In genomic region chr1:188660882-188661281, GRCm38 (mm10) we compare ENCODE assay signal across 8 mouse cellular contexts.
DNase-seq lines count a peak whose midpoint lies in the region; ATAC-seq and TF ChIP-seq lines count a peak whose summit lies in the region.

No protein-coding gene starts in this region.

- H3K36me3 ChIP-seq in kidney, embryonic 15.5 days = no peaks in the 10 kb centered on the region
- H3K36me3 ChIP-seq in forebrain, embryonic 10.5 days (replicated peaks) = no peaks in the 10 kb centered on the region
- H3K36me3 ChIP-seq in hindbrain, embryonic 10.5 days = no peaks in the 10 kb centered on the region
- H3K36me3 ChIP-seq in midbrain, embryonic 10.5 days = no peaks in the 10 kb centered on the region
- H3K36me3 ChIP-seq in thymus, adult 2 months (ENCODE audit: control insufficient read depth, insufficient read depth, low read length) = no peaks in the 10 kb centered on the region

- peak overlapping the region; percentile 38 for H3K4me3 ChIP-seq in kidney, embryonic 15.5 days (replicated peaks)
- H3K4me3 ChIP-seq in forebrain, embryonic 10.5 days = peak overlapping the region; percentile 41
- H3K4me3 ChIP-seq in hindbrain, embryonic 10.5 days = peak overlapping the region; percentile 46
- peak overlapping the region; percentile 46 for H3K4me3 ChIP-seq in midbrain, embryonic 10.5 days
- no peak overlapping the region for H3K4me3 ChIP-seq in thymus, adult 2 months (ENCODE audit: control insufficient read depth, insufficient read depth, low read length)

- WGBS in kidney, embryonic 15.5 days = under 1% methylated on average over 8 of the region's 8 CpGs
- 0% methylated on average over 8 of the region's 8 CpGs for WGBS in forebrain, embryonic 10.5 days
- WGBS in hindbrain, embryonic 10.5 days = under 1% methylated on average over 8 of the region's 8 CpGs
- WGBS in midbrain, embryonic 10.5 days = under 1% methylated on average over 8 of the region's 8 CpGs
- 11% methylated on average over 8 of the region's 8 CpGs for WGBS in thymus, adult 2 months

- peak overlapping the region; percentile 56 for H3K4me2 ChIP-seq in kidney, embryonic 15.5 days

- H3K4me1 ChIP-seq in kidney, embryonic 15.5 days = peaks cover 13% of the 10 kb centered on the region; the same call in 1 of the 2 replicates
- H3K4me1 ChIP-seq in forebrain, embryonic 10.5 days = peaks cover 48% of the 10 kb centered on the region
- H3K4me1 ChIP-seq in hindbrain, embryonic 10.5 days (replicated peaks) = peaks cover 44% of the 10 kb centered on the region
- peaks cover 57% of the 10 kb centered on the region for H3K4me1 ChIP-seq in midbrain, embryonic 10.5 days
- H3K4me1 ChIP-seq in thymus, adult 2 months (replicated peaks; ENCODE audit: control insufficient read depth, insufficient read depth, low read length) = no peaks in the 10 kb centered on the region

- no peak for TF ChIP-seq POLR2A in thymus, adult 2 months (IDR thresholded peaks at IDR 0.05; ENCODE audit: control insufficient read depth, extremely low read depth, insufficient read depth, low read length, poor library complexity)

- no peak for DNase-seq in kidney, adult 9 months
- peak; percentile 43 for DNase-seq in forebrain, embryonic 10.5 days (ENCODE audit: extremely low spot score, low spot score)
- DNase-seq in hindbrain, embryonic 10.5 days (ENCODE audit: low spot score) = peak; percentile 59
- DNase-seq in midbrain, embryonic 10.5 days (ENCODE audit: low spot score) = peak; percentile 49
- DNase-seq in thymus, adult 2 months = no peak
- DNase-seq in adrenal gland, adult 18-20 months (ENCODE audit: low spot score in 2 of 2) = no peak
- no peak for DNase-seq in thymus, postnatal 36 days

- no peaks in the 10 kb centered on the region for H3K9me3 ChIP-seq in kidney, embryonic 15.5 days (replicated peaks)
- H3K9me3 ChIP-seq in forebrain, embryonic 10.5 days = no peaks in the 10 kb centered on the region
- H3K9me3 ChIP-seq in hindbrain, embryonic 10.5 days = no peaks in the 10 kb centered on the region
- H3K9me3 ChIP-seq in midbrain, embryonic 10.5 days (replicated peaks) = no peaks in the 10 kb centered on the region

- peak overlapping the region; percentile 54; the same call in 1 of the 2 replicates for H3K27ac ChIP-seq in kidney, embryonic 15.5 days
- peak overlapping the region; percentile 80 for H3K27ac ChIP-seq in forebrain, embryonic 10.5 days
- peak overlapping the region; percentile 81 for H3K27ac ChIP-seq in hindbrain, embryonic 10.5 days
- H3K27ac ChIP-seq in midbrain, embryonic 10.5 days (replicated peaks) = peak overlapping the region; percentile 78
- H3K27ac ChIP-seq in thymus, adult 2 months (ENCODE audit: control insufficient read depth, insufficient read depth, low read length) = no peak overlapping the region

- ATAC-seq in kidney, embryonic 15.5 days (replicated peaks; ENCODE audit: low FRiP score) = peak; percentile 69; the same call in 1 of the 2 replicates

- no peak for TF ChIP-seq CTCF in thymus, adult 2 months (IDR thresholded peaks at IDR 0.05; ENCODE audit: borderline replicate concordance, control insufficient read depth, extremely low read depth, insufficient read depth, low read length, poor library complexity)

- no peak overlapping the region for H3K9ac ChIP-seq in kidney, embryonic 15.5 days

- no peaks in the 10 kb centered on the region for H3K27me3 ChIP-seq in kidney, embryonic 15.5 days
- peaks cover 19% of the 10 kb centered on the region for H3K27me3 ChIP-seq in forebrain, embryonic 10.5 days (ENCODE audit: poor library complexity, severe bottlenecking)
- 0 out of 2 replicates have a peak, but pooled peaks cover 6% of the 10 kb centered on the region for H3K27me3 ChIP-seq in hindbrain, embryonic 10.5 days (ENCODE audit: insufficient read depth, poor library complexity, severe bottlenecking)
- H3K27me3 ChIP-seq in midbrain, embryonic 10.5 days (ENCODE audit: low read depth, poor library complexity, severe bottlenecking) = peaks cover 20% of the 10 kb centered on the region
- no peaks in the 10 kb centered on the region for H3K27me3 ChIP-seq in thymus, adult 2 months (ENCODE audit: control insufficient read depth, insufficient read depth, low read length)

Comparison
In these comparisons a context has a peak if more than half of its experiments do, and no peak if none do; other contexts are left out.
1. DNase-seq: peak in forebrain, embryonic 10.5 days (single experiment), hindbrain, embryonic 10.5 days (single experiment) and midbrain, embryonic 10.5 days (single experiment); none in kidney, adult 9 months (single experiment), thymus, adult 2 months (single experiment), adrenal gland, adult 18-20 months (0 of 2) and thymus, postnatal 36 days (0 of 2).